Mouse (Mus musculus): Measurements from ENCODE around the gene Nsdhl. TPM values are rescaled to one million over a fixed set of nuclear protein-coding genes. Genes with fewer than 3 reads are reported as not detected.
A peak's percentile ranks its signal among the peaks of the same experiment; 100 is the strongest.

Gene Nsdhl
- polyA plus RNA-seq, 1 experiment from 2014 or later, result 29.0 TPM

- H3K36me3 ChIP-seq (ENCODE audit: control insufficient read depth, insufficient read depth, low read length), result no peaks in the 10 kb centered on the region
- H3K4me2 ChIP-seq (ENCODE audit: low read depth, low read length), result no peak overlapping the region
- H3K4me1 ChIP-seq (ENCODE audit: control insufficient read depth, insufficient read depth, low read length), result peaks cover 5% of the 10 kb centered on the region; the same call in 1 of the 2 replicates
- no peak overlapping the region for H3K9ac ChIP-seq (ENCODE audit: low read length)
- ATAC-seq (ENCODE audit: insufficient read depth, low FRiP score), result no peak
- H3K27me3 ChIP-seq (ENCODE audit: control insufficient read depth, insufficient read depth, low read length), result no peaks in the 10 kb centered on the region; the same call in 1 of the 2 replicates
- H3K9me3 ChIP-seq (replicated peaks; ENCODE audit: control insufficient read depth, low read length), result no peaks in the 10 kb centered on the region
- WGBS, result 73% methylated on average over 2 of the region's 2 CpGs
- H3K4me3 ChIP-seq (replicated peaks; ENCODE audit: low read length), result no peak overlapping the region
- no peak overlapping the region for H3K27ac ChIP-seq (ENCODE audit: low read length)
Observed at GRCm38 (mm10) chrX:72921391-72921790, 3.0 kb downstream of the Nsdhl start.

GRCm38 (mm10) chrX:72953464-72953863 lies 35.1 kb downstream of the Nsdhl start:
- no peak for ATAC-seq (ENCODE audit: insufficient read depth, low FRiP score)
- no peak overlapping the region for H3K9ac ChIP-seq (ENCODE audit: low read length)

GRCm38 (mm10) chrX:72956486-72956885 lies 38.1 kb downstream of the Nsdhl start:
- 76% methylated on average over 4 of the region's 4 CpGs for WGBS

More at GRCm38 (mm10) chrX:72953464-72953863, 35.1 kb downstream of the Nsdhl start:
- 81% methylated on average over 4 of the region's 4 CpGs for WGBS
- Histone ChIP-seq H3K4me1 (ENCODE audit: control insufficient read depth, insufficient read depth, low read length) (no peaks in the 10 kb centered on the region), H3K4me3 (replicated peaks; ENCODE audit: low read length) (no peak overlapping the region), H3K9me3 (replicated peaks; ENCODE audit: control insufficient read depth, low read length) (no peaks in the 10 kb centered on the region), H3K27me3 (ENCODE audit: control insufficient read depth, insufficient read depth, low read length) (no peaks in the 10 kb centered on the region), H3K4me2 (ENCODE audit: low read depth, low read length) (no peak overlapping the region), H3K36me3 (ENCODE audit: control insufficient read depth, insufficient read depth, low read length) (no peaks in the 10 kb centered on the region; the same call in 1 of the 2 replicates), H3K27ac (ENCODE audit: low read length) (no peak overlapping the region)

GRCm38 (mm10) chrX:72960431-72960830 lies 42.1 kb downstream of the Nsdhl start:
- Histone ChIP-seq H3K9ac (ENCODE audit: low read length) (no peak overlapping the region), H3K27me3 (ENCODE audit: control insufficient read depth, insufficient read depth, low read length) (no peaks in the 10 kb centered on the region), H3K36me3 (ENCODE audit: control insufficient read depth, insufficient read depth, low read length) (no peaks in the 10 kb centered on the region), H3K4me2 (ENCODE audit: low read depth, low read length) (no peak overlapping the region), H3K4me3 (replicated peaks; ENCODE audit: low read length) (no peak overlapping the region), H3K27ac (ENCODE audit: low read length) (no peak overlapping the region), H3K4me1 (ENCODE audit: control insufficient read depth, insufficient read depth, low read length) (no peaks in the 10 kb centered on the region), H3K9me3 (replicated peaks; ENCODE audit: control insufficient read depth, low read length) (no peaks in the 10 kb centered on the region)
- 80% methylated on average over 4 of the region's 4 CpGs for WGBS
- no peak for ATAC-seq (ENCODE audit: insufficient read depth, low FRiP score)

More at GRCm38 (mm10) chrX:72956486-72956885, 38.1 kb downstream of the Nsdhl start:
- H3K4me2 ChIP-seq (ENCODE audit: low read depth, low read length), result no peak overlapping the region
- no peaks in the 10 kb centered on the region for H3K9me3 ChIP-seq (replicated peaks; ENCODE audit: control insufficient read depth, low read length)
- no peak overlapping the region for H3K4me3 ChIP-seq (replicated peaks; ENCODE audit: low read length)
- H3K27ac ChIP-seq (ENCODE audit: low read length), result no peak overlapping the region
- no peaks in the 10 kb centered on the region for H3K27me3 ChIP-seq (ENCODE audit: control insufficient read depth, insufficient read depth, low read length)
- no peaks in the 10 kb centered on the region for H3K4me1 ChIP-seq (ENCODE audit: control insufficient read depth, insufficient read depth, low read length)
- no peaks in the 10 kb centered on the region; the same call in 1 of the 2 replicates for H3K36me3 ChIP-seq (ENCODE audit: control insufficient read depth, insufficient read depth, low read length)
- ATAC-seq (ENCODE audit: insufficient read depth, low FRiP score), result no peak
- no peak overlapping the region for H3K9ac ChIP-seq (ENCODE audit: low read length)

- H3K9me3 ChIP-seq (replicated peaks; ENCODE audit: control insufficient read depth, low read length), result no peaks in the 10 kb centered on the region
- no peaks in the 10 kb centered on the region for H3K27me3 ChIP-seq (ENCODE audit: control insufficient read depth, insufficient read depth, low read length)
- 79% methylated on average over 3 of the region's 3 CpGs for WGBS
- H3K36me3 ChIP-seq (ENCODE audit: control insufficient read depth, insufficient read depth, low read length), result no peaks in the 10 kb centered on the region
- H3K4me3 ChIP-seq (replicated peaks; ENCODE audit: low read length), result no peak overlapping the region
- no peak overlapping the region for H3K27ac ChIP-seq (ENCODE audit: low read length)
- no peaks in the 10 kb centered on the region for H3K4me1 ChIP-seq (ENCODE audit: control insufficient read depth, insufficient read depth, low read length)
- no peak overlapping the region for H3K4me2 ChIP-seq (ENCODE audit: low read depth, low read length)
- no peak overlapping the region for H3K9ac ChIP-seq (ENCODE audit: low read length)
- ATAC-seq (ENCODE audit: insufficient read depth, low FRiP score), result no peak
Observed at GRCm38 (mm10) chrX:72961511-72961910, 43.2 kb downstream of the Nsdhl start.

- H3K4me3 ChIP-seq (replicated peaks; ENCODE audit: low read length), result no peak overlapping the region
- no peaks in the 10 kb centered on the region for H3K36me3 ChIP-seq (ENCODE audit: control insufficient read depth, insufficient read depth, low read length)
- no peak overlapping the region for H3K9ac ChIP-seq (ENCODE audit: low read length)
- H3K4me1 ChIP-seq (ENCODE audit: control insufficient read depth, insufficient read depth, low read length), result no peaks in the 10 kb centered on the region
- WGBS, result 79% methylated on average over 3 of the region's 3 CpGs
- H3K4me2 ChIP-seq (ENCODE audit: low read depth, low read length), result no peak overlapping the region
- no peaks in the 10 kb centered on the region for H3K27me3 ChIP-seq (ENCODE audit: control insufficient read depth, insufficient read depth, low read length)
- no peak for ATAC-seq (ENCODE audit: insufficient read depth, low FRiP score)
- H3K27ac ChIP-seq (ENCODE audit: low read length), result no peak overlapping the region
- H3K9me3 ChIP-seq (replicated peaks; ENCODE audit: control insufficient read depth, low read length), result no peaks in the 10 kb centered on the region
Observed at GRCm38 (mm10) chrX:72962743-72963142, 44.4 kb downstream of the Nsdhl start.

- no peak overlapping the region for H3K9ac ChIP-seq (ENCODE audit: low read length)
- no peaks in the 10 kb centered on the region for H3K4me1 ChIP-seq (ENCODE audit: control insufficient read depth, insufficient read depth, low read length)
- H3K9me3 ChIP-seq (replicated peaks; ENCODE audit: control insufficient read depth, low read length), result no peaks in the 10 kb centered on the region
- H3K27ac ChIP-seq (ENCODE audit: low read length), result no peak overlapping the region; the same call in 1 of the 2 replicates
- H3K4me2 ChIP-seq (ENCODE audit: low read depth, low read length), result no peak overlapping the region
- H3K27me3 ChIP-seq (ENCODE audit: control insufficient read depth, insufficient read depth, low read length), result no peaks in the 10 kb centered on the region
- no peak overlapping the region for H3K4me3 ChIP-seq (replicated peaks; ENCODE audit: low read length)
- no peak for ATAC-seq (ENCODE audit: insufficient read depth, low FRiP score)
- H3K36me3 ChIP-seq (ENCODE audit: control insufficient read depth, insufficient read depth, low read length), result no peaks in the 10 kb centered on the region
- WGBS, result 62% methylated on average over 6 of the region's 6 CpGs
Observed at GRCm38 (mm10) chrX:72982831-72983230, 64.5 kb downstream of the Nsdhl start.

- Histone ChIP-seq H3K27ac (ENCODE audit: low read length) (no peak overlapping the region), H3K9me3 (replicated peaks; ENCODE audit: control insufficient read depth, low read length) (no peaks in the 10 kb centered on the region), H3K36me3 (ENCODE audit: control insufficient read depth, insufficient read depth, low read length) (no peaks in the 10 kb centered on the region), H3K27me3 (ENCODE audit: control insufficient read depth, insufficient read depth, low read length) (no peaks in the 10 kb centered on the region), H3K4me3 (replicated peaks; ENCODE audit: low read length) (no peak overlapping the region), H3K4me2 (ENCODE audit: low read depth, low read length) (no peak overlapping the region), H3K4me1 (ENCODE audit: control insufficient read depth, insufficient read depth, low read length) (no peaks in the 10 kb centered on the region), H3K9ac (ENCODE audit: low read length) (no peak overlapping the region)
- no peak for ATAC-seq (ENCODE audit: insufficient read depth, low FRiP score)
- 74% methylated on average over 2 of the region's 2 CpGs for WGBS
Observed at GRCm38 (mm10) chrX:72985607-72986006, 67.2 kb downstream of the Nsdhl start.

GRCm38 (mm10) chrX:72986841-72987519 lies 68.6 kb downstream of the Nsdhl start, which contains the start of gene Zfp185:
Gene Zfp185 (plus strand): TSS chrX:72987339.
- H3K36me3 ChIP-seq (ENCODE audit: control insufficient read depth, insufficient read depth, low read length), result no peaks in the 10 kb centered on the region
- H3K4me1 ChIP-seq (ENCODE audit: control insufficient read depth, insufficient read depth, low read length), result no peaks in the 10 kb centered on the region
- peak within 1 kb of the TSS; percentile 60 for H3K27ac ChIP-seq (ENCODE audit: low read length)
- H3K9me3 ChIP-seq (replicated peaks; ENCODE audit: control insufficient read depth, low read length), result no peaks in the 10 kb centered on the region
- 16% methylated on average over 43 of the region's 45 CpGs for WGBS
- peak within 1 kb of the TSS; percentile 46 for H3K4me3 ChIP-seq (replicated peaks; ENCODE audit: low read length)
- peak within 1 kb of the TSS; percentile 67 for H3K9ac ChIP-seq (ENCODE audit: low read length)
- no peaks in the 10 kb centered on the region for H3K27me3 ChIP-seq (ENCODE audit: control insufficient read depth, insufficient read depth, low read length)
- peak within 1 kb of the TSS; percentile 69 for H3K4me2 ChIP-seq (ENCODE audit: low read depth, low read length)
- peak; percentile 87 for ATAC-seq (ENCODE audit: insufficient read depth, low FRiP score)

Measured in stomach, embryonic 16.5 days (tissue).